Mouse (Mus musculus) liver, embryonic 12.5 days (tissue): Measurements from ENCODE around the gene Ak1. TPM values are rescaled to one million over a fixed set of nuclear protein-coding genes. Genes with fewer than 3 reads are reported as not detected.

Source experiments
- ATAC-seq: fragments of 200-750 bp; cut with Nextera tagmentation; 2 replicates; pipeline ENCODE4 v1.8.0; 2017; ENCODE audit warnings: moderate number of reproducible peaks, mild to moderate bottlenecking, moderate library complexity
- H3K27ac ChIP-seq: fragments of 300-500 bp; sonication (generic); 2 replicates; pipeline ENCODE4 v1.5.1; 2016; ENCODE audit warnings: mild to moderate bottlenecking
- H3K27me3 ChIP-seq: fragments of 300-500 bp; sonication (generic); replicated peaks from 2 replicates; pipeline ENCODE4 v1.6.1; 2016; ENCODE audit warnings: mild to moderate bottlenecking, moderate library complexity
- H3K36me3 ChIP-seq: fragments of 300-500 bp; sonication (generic); 2 replicates; pipeline ENCODE4 v1.6.1; 2016; ENCODE audit warnings: mild to moderate bottlenecking, moderate library complexity
- H3K4me1 ChIP-seq: fragments of 300-500 bp; sonication (generic); 2 replicates; pipeline ENCODE4 v1.6.1; 2016
- H3K4me2 ChIP-seq: fragments of 300-500 bp; sonication (generic); 2 replicates; pipeline ENCODE4 v1.6.1; 2016; ENCODE audit warnings: mild to moderate bottlenecking, moderate library complexity
- H3K4me3 ChIP-seq: fragments of 300-500 bp; sonication (generic); 2 replicates; pipeline ENCODE4 v1.5.1; 2016; ENCODE audit warnings: mild to moderate bottlenecking, moderate library complexity
- H3K9ac ChIP-seq: fragments of 300-500 bp; sonication (generic); 2 replicates; pipeline ENCODE4 v1.6.1; 2016; ENCODE audit warnings: mild to moderate bottlenecking, moderate library complexity
- H3K9me3 ChIP-seq: fragments of 300-500 bp; sonication (generic); replicated peaks from 2 replicates; pipeline ENCODE4 v1.6.1; 2016; ENCODE audit warnings: mild to moderate bottlenecking, moderate library complexity
- whole genome bisulfite sequencing: fragments of 180-500 bp; shearing (Covaris S2); methylation state at CpG from one replicate; pipeline ENCODE4 v1.1.7; 2016; ENCODE audit not compliant: insufficient replicate concordance; 5-methylcytosine and 5-hydroxymethylcytosine counted together
- polyA plus RNA-seq: library from polyadenylated mRNA; unstranded; fragments of >200 nt; fragmentation: Nextera tagmentation; extraction: Ambion mirVana; gene quantifications from 2 replicates; pipeline ENCODE4 v1.2.1, GENCODE M21; 2016

The Ak1 gene
- polyA plus RNA-seq, 1 experiment from 2014 or later, result 2.6 TPM

DNA sequence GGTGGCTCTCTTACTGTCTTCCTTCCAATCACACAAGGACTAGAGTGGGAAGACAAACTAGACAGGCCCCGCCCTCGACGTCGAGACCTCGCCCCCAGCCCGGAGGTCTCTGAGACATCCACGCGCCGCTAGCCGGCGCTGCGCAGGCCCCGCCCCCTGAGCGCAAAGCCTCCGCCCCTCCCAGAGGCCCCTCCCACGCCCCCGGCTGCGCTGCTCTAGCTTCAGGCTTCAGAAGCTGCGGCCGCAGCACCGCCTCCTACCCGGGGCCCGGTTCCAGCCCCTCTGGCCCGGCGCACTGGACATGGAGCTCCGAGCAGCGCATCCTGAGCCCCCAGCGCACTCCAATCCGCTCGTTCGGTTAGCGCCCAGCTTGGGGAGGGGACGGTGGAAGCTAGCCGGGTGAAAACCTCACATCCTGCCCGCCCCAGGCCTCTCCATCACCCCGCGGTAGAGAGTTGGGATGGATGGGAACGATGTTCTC is 34.6 kb upstream of the Ak1 start, which contains the start of gene St6galnac4:
Gene St6galnac4 (plus strand): TSS at position 225 of the 481 bp plus-strand sequence.
- Histone ChIP-seq H3K9ac (peak within 1 kb of the TSS; percentile 76), H3K36me3 (peaks cover 8% of the 10 kb centered on the region), H3K4me3 (peak within 1 kb of the TSS; percentile 69), H3K9me3 (no peaks in the 10 kb centered on the region), H3K27ac (peak within 1 kb of the TSS; percentile 47; the same call in 1 of the 2 replicates), H3K27me3 (peaks cover 6% of the 10 kb centered on the region; the same call in 1 of the 2 replicates), H3K4me2 (peak within 1 kb of the TSS; percentile 94), H3K4me1 (peaks cover 53% of the 10 kb centered on the region)
- peak; percentile 83 for ATAC-seq
- whole genome bisulfite sequencing, result under 1% methylated on average over 38 of the region's 38 CpGs

DNA sequence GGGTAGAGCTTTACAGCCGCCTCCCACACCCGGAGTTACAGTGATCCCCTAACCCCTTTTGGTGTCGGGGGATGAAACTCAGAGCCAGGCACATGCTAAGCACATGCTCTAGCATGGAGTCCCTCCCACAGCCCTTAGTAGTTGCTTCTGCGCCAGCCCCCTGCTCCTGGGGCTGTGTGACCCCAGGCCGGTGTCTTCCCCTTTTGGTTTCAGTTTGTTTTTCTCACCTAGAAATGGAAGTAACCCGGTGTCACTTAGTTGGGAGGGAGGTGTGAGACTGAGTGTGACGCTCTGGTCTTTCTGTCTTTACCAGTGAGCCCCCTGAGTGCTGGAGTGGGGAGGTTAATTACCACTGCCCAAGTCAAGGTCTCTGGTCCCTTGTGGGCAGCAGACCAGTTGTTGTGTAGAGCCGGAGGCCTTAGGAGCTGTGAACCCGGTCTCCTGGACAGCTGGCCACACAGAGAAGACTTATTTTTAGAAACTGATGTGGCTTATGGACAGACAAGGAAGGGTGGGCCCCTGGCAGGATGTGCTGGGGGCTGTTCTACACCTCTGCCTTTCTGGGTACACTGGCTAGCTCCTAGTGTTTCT is 33.7 kb upstream of the Ak1 start:
- H3K9ac ChIP-seq, result peak overlapping the region; percentile 76
- H3K4me1 ChIP-seq, result peaks cover 52% of the 10 kb centered on the region
- H3K9me3 ChIP-seq, result no peaks in the 10 kb centered on the region
- H3K36me3 ChIP-seq, result peaks cover 12% of the 10 kb centered on the region
- 0 out of 2 replicates have a peak, but pooled peaks cover 6% of the 10 kb centered on the region for H3K27me3 ChIP-seq
- H3K4me2 ChIP-seq, result peak overlapping the region; percentile 94
- H3K4me3 ChIP-seq, result peak overlapping the region; percentile 69
- ATAC-seq, result no peak; the same call in 1 of the 2 replicates
- H3K27ac ChIP-seq, result peak overlapping the region; percentile 47; the same call in 1 of the 2 replicates
- 3% methylated on average over 9 of the region's 9 CpGs for WGBS

DNA sequence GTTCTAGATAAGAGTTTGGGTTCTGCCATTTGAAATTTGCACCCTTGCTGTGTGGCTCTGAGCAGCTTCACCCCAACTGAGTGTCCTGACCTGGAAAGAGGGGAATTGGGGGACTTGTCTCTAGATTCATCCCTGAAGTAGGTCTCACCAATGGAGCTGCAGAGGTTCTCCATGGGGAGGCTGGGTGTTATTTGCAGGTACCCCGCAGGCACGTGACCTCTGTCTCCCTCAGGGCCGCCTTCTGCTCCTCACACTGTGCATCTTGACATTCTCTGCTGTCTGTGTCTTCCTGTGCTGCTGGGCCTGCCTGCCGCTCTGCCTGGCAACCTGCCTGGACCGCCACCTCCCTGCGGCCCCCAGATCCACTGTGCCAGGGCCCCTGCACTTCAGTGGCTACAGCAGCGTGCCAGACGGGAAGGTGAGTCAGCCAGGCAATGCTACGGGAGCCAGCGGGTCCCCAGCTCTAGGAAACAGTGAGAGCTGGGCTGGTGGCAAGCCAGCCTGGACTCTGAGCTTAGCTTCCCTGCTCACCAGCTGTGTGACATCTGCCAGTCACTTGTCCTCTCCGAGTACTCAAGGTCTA is 32.3 kb upstream of the Ak1 start:
- H3K4me3 ChIP-seq, result no peak overlapping the region
- no peaks in the 10 kb centered on the region for H3K27me3 ChIP-seq
- WGBS, result 72% methylated on average over 11 of the region's 11 CpGs
- H3K4me1 ChIP-seq, result peaks cover 40% of the 10 kb centered on the region
- peak overlapping the region; percentile 94; the same call in 1 of the 2 replicates for H3K4me2 ChIP-seq
- no peak overlapping the region for H3K27ac ChIP-seq
- peaks cover 21% of the 10 kb centered on the region for H3K36me3 ChIP-seq
- no peak overlapping the region for H3K9ac ChIP-seq
- no peaks in the 10 kb centered on the region for H3K9me3 ChIP-seq
- no peak for ATAC-seq

DNA sequence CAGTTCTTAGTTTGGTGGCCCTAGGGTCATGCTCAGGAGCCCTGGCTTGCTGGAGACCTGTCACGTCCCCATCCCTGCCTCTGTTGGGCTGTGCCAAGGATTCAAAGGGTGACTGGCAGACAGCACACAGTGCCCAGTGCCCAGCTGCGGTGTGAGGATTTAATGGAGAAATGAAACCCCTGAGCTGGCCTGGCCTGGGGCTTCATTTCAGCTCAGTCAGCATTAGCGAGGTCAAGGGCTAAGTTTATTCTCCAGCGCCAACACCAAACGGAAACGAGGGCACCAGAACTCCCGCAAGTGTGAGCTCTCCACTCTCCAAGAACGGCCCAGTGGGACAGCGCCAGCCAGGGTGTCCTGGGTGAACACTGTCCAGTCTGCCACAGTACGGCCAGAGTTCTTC is 31.3 kb upstream of the Ak1 start:
- ATAC-seq, result no peak
- Histone ChIP-seq H3K36me3 (peaks cover 29% of the 10 kb centered on the region), H3K9me3 (no peaks in the 10 kb centered on the region), H3K27me3 (no peaks in the 10 kb centered on the region), H3K4me1 (peaks cover 40% of the 10 kb centered on the region), H3K27ac (0 out of 2 replicates have a peak overlapping the region, but pooled peaks have one; percentile 7), H3K4me3 (no peak overlapping the region), H3K4me2 (no peak overlapping the region), H3K9ac (no peak overlapping the region)
- 82% methylated on average over 10 of the region's 10 CpGs for WGBS

DNA sequence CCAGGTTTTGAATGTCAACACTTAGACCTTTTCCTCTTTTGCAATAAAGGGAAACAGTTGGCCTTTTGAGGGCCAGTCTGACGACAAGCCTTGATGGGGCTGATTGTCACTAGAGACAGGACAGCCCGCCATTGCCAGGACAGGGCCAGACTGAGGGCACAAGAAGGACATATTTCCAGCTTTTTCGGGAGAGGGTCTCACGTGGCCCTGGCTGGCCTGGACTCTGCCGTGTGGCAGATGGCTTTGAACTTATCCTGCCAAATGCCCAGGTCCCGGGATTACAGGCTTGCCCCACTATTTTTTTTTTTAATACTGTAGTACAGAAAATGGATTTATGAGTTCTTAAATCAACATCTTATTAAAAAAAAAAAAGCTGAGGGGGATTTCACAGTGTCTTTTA is 30.3 kb upstream of the Ak1 start:
- Histone ChIP-seq H3K4me2 (no peak overlapping the region), H3K9me3 (no peaks in the 10 kb centered on the region), H3K4me1 (peaks cover 38% of the 10 kb centered on the region), H3K27ac (no peak overlapping the region), H3K36me3 (peaks cover 34% of the 10 kb centered on the region), H3K4me3 (no peak overlapping the region), H3K9ac (no peak overlapping the region), H3K27me3 (no peaks in the 10 kb centered on the region)
- ATAC-seq, result no peak
- WGBS, result 76% methylated on average over 6 of the region's 6 CpGs

DNA sequence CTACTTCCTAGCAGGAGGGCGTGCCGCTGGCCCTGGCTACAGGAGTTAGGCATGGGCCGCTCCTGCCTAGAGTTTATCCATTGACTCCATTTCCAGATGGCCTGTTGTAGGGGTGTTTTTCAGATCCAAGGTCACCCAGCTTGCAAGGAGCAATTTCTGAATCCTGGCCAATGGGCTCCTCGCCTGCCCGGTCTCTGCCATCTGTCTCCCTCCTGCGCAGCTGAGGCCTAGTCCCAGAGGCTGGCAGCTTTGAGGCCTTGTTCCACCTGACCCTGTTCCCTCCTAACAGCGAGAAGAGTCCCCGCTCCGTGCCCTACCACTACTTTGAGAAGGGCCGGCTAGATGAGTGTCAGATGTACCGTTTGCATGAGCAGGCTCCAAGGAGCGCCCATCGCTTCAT is 24.8 kb upstream of the Ak1 start:
- Histone ChIP-seq H3K27ac (no peak overlapping the region), H3K4me1 (peaks cover 13% of the 10 kb centered on the region), H3K4me2 (no peak overlapping the region), H3K9ac (no peak overlapping the region), H3K9me3 (no peaks in the 10 kb centered on the region), H3K4me3 (no peak overlapping the region), H3K36me3 (peaks cover 46% of the 10 kb centered on the region), H3K27me3 (no peaks in the 10 kb centered on the region)
- ATAC-seq, result no peak
- WGBS, result 89% methylated on average over 13 of the region's 13 CpGs

DNA sequence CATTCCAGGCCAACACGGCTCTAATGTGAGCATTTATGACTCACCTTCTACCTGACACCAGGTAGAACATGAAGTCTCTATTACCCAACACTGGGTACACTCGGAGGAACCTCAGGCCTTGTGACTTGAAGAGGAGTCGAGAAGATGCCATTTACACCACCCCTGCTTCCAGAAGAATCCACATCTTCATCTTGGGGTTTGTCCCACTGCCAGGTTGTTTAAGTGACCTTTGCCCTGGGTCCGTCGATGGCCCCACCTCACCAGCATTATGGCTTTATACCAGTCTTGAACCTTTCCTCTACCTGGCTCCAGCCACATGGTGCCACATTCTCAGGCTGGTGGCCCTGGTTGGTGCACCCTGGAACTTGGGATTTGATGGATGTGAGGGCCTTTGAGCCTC is 24.3 kb upstream of the Ak1 start:
- 77% methylated on average over 5 of the region's 5 CpGs for WGBS
- H3K27me3 ChIP-seq, result no peaks in the 10 kb centered on the region
- peaks cover 46% of the 10 kb centered on the region for H3K36me3 ChIP-seq
- no peak overlapping the region for H3K27ac ChIP-seq
- no peak for ATAC-seq
- no peak overlapping the region for H3K9ac ChIP-seq
- no peak overlapping the region for H3K4me2 ChIP-seq
- no peaks in the 10 kb centered on the region for H3K9me3 ChIP-seq
- no peak overlapping the region for H3K4me3 ChIP-seq
- H3K4me1 ChIP-seq, result peaks cover 18% of the 10 kb centered on the region

DNA sequence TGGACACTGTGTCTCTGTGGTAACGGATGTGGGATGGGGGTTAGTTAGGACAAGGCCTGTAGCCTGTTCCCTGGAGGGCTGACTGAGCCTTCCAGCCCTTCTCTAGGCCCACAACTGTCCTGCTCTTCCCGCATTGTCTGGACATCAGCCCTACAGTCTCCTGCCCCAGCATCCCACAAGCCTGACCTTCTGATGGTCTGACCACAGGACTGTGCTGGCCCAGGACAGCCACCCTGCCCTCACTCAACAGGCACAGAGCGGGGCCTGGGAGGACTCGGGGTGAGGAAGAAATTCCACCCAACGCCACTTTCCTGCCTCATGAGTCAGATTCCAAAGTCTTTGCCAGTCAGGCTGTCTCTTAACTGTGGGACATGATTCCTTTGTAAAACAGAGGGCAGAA is 23.9 kb upstream of the Ak1 start:
- 83% methylated on average over 5 of the region's 5 CpGs for WGBS
- Histone ChIP-seq H3K4me3 (no peak overlapping the region), H3K36me3 (peaks cover 44% of the 10 kb centered on the region), H3K27ac (no peak overlapping the region), H3K4me1 (peaks cover 22% of the 10 kb centered on the region), H3K4me2 (no peak overlapping the region), H3K9me3 (no peaks in the 10 kb centered on the region), H3K27me3 (no peaks in the 10 kb centered on the region), H3K9ac (no peak overlapping the region)
- no peak for ATAC-seq

DNA sequence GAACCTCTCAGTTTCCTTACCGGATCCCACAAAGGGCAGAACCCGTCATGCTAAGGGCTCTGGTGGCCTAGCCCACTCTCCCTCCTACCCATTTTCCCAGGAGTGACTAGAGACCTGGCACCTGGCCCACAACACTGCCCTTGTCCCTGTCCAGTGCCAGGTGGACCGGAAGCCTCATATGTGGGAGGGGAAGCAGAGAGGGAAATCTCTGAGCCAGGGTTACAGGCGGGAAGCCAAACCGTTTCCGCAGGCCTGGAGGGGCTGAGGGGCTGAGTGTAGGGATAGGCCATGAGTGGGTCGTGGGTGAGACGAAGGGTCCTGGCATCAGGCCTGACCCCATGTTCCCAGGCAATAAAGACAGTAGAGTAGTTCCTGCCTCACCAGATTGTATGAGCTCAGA is 23.1 kb upstream of the Ak1 start:
- Histone ChIP-seq H3K36me3 (peaks cover 39% of the 10 kb centered on the region), H3K4me3 (no peak overlapping the region), H3K4me1 (peaks cover 22% of the 10 kb centered on the region), H3K27me3 (no peaks in the 10 kb centered on the region), H3K4me2 (no peak overlapping the region), H3K27ac (no peak overlapping the region), H3K9ac (0 out of 2 replicates have a peak overlapping the region, but pooled peaks have one; percentile 17), H3K9me3 (no peaks in the 10 kb centered on the region)
- WGBS, result 76% methylated on average over 8 of the region's 8 CpGs
- ATAC-seq, result no peak

DNA sequence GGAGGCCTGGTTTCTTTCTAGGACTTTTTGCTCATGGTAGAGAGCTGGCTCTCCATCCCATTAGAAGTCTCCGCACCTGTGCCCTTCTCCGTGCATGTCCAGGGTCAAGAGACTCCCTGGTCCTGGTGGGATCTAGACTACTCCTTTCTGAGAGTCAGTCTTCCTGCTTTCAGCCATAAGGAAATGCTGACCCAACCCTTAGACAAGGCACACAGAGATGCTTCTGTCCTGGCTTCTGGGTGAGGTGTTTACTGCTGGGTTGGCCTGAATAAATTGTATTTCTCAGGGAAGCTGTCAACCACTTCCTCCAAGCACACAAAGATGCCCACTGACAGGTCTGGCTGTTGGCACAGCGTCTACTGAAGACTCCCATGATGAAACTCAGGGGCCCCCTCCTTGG is 22.1 kb upstream of the Ak1 start, which contains the start of gene St6galnac6:
Gene St6galnac6 (plus strand): TSS at position 301 of the 400 bp plus-strand sequence.
- peaks cover 32% of the 10 kb centered on the region for H3K36me3 ChIP-seq
- peaks cover 26% of the 10 kb centered on the region for H3K4me1 ChIP-seq
- WGBS, result 78% methylated on average over 3 of the region's 3 CpGs
- no peak within 1 kb of the TSS for H3K4me3 ChIP-seq
- ATAC-seq, result no peak
- no peak within 1 kb of the TSS for H3K27ac ChIP-seq
- 0 out of 2 replicates have a peak within 1 kb of the TSS, but pooled peaks have one; percentile 17 for H3K9ac ChIP-seq
- no peaks in the 10 kb centered on the region for H3K9me3 ChIP-seq
- H3K4me2 ChIP-seq, result no peak within 1 kb of the TSS
- H3K27me3 ChIP-seq, result no peaks in the 10 kb centered on the region

DNA sequence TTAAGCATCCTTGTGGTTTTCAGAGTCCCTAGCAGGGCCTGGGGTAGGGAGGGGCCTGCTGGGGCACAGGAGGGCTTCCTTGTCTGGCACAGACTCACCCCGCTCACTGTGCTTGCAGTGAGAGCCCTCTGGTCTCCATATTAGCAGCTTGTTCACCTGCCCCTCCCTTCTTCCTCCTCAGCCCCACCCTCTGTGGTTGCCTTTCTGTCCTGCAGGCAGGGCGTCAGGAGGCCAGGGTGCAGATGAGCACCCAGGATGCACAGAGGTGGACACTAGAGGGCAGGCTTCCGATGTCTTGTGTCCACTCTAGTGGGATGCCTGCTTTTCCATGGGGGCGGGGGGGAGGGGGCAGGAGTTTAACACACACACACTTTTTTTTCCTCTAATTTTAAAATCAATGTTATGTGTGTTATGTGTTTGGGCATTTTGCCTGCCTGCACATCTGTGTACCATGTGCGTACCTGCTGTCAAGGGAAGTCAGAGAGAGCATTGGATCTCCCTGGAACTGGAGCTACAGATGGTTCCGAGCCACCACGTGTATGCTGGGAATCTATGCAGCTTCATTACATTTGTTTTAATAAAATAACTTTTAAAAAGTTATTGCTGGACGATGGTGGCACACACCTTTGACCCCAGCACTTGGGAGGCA is 20.0 kb upstream of the Ak1 start:
- Histone ChIP-seq H3K9ac (peak overlapping the region; percentile 46; the same call in 1 of the 2 replicates), H3K4me3 (no peak overlapping the region), H3K4me1 (peaks cover 43% of the 10 kb centered on the region), H3K9me3 (no peaks in the 10 kb centered on the region), H3K27ac (no peak overlapping the region; the same call in none of the 2 replicates), H3K4me2 (peak overlapping the region; percentile 66), H3K36me3 (peaks cover 20% of the 10 kb centered on the region), H3K27me3 (no peaks in the 10 kb centered on the region)
- 35% methylated on average over 8 of the region's 8 CpGs for WGBS
- peak; percentile 75 for ATAC-seq

DNA sequence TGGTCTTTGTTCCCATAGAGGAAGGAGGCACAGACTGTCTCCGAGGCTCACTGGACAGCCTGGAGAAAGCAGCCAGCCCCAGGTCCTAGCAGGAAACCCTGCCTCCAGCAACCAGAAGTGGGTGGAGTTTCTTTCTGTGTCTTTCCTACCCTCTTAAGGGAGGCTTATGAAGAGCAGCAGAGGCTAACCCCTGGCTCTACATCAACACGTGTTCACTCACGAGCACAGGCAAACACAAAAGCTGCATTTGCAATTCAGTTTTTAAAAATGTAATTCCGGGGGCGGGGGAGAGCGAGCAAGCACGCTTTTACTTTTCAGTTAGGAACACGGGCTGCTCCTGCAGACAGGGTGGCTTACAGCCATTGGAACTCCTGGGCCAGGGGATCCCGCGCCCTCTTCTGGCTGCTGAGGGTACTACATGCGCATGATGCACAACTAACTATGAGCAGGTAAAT is 18.9 kb upstream of the Ak1 start:
- Histone ChIP-seq H3K4me2 (peak overlapping the region; percentile 66), H3K9me3 (no peaks in the 10 kb centered on the region), H3K4me3 (peak overlapping the region; percentile 46), H3K27ac (peak overlapping the region; percentile 5; the same call in 1 of the 2 replicates), H3K27me3 (no peaks in the 10 kb centered on the region), H3K4me1 (peaks cover 53% of the 10 kb centered on the region), H3K36me3 (peaks cover 9% of the 10 kb centered on the region), H3K9ac (peak overlapping the region; percentile 52)
- 1% methylated on average over 11 of the region's 11 CpGs for WGBS
- ATAC-seq, result peak; percentile 57
